Mouse (Mus musculus): ENCODE data around the gene Nrtn. TPM values are rescaled to one million over a fixed set of nuclear protein-coding genes. Genes with fewer than 3 reads are reported as not detected.

Gene Nrtn
- polyA plus RNA-seq, 1 experiment, result 7.8 TPM

- Histone ChIP-seq H3K4me3 (ENCODE audit: control insufficient read depth, low read depth, low read length) (peak overlapping the region; percentile 91), H3K27me3 (ENCODE audit: control insufficient read depth, insufficient read depth, low read length) (no peaks in the 10 kb centered on the region), H3K36me3 (ENCODE audit: control insufficient read depth, insufficient read depth, low read length) (no peaks in the 10 kb centered on the region; the same call in 1 of the 2 replicates), H3K4me1 (ENCODE audit: control insufficient read depth, insufficient read depth, low read length) (peaks cover 14% of the 10 kb centered on the region), H3K27ac (ENCODE audit: control insufficient read depth, insufficient read depth, low read depth, low read length) (peak overlapping the region; percentile 77)
- TF ChIP-seq POLR2A (IDR thresholded peaks at IDR 0.05; ENCODE audit: control insufficient read depth, low read depth, low read length), result peak; percentile 77
- TF ChIP-seq CTCF (IDR thresholded peaks at IDR 0.05; ENCODE audit: control insufficient read depth, insufficient read depth, insufficient replicate concordance, low read depth, low read length), result no peak; the same call in 1 of the 2 replicates
These were observed 40.5 kb downstream of the Nrtn start for GRCm38 (mm10) chr17:56716655-56717362.

- peak overlapping the region; percentile 83 for H3K4me3 ChIP-seq (ENCODE audit: control insufficient read depth, low read depth, low read length)
- no peak for TF ChIP-seq POLR2A (IDR thresholded peaks at IDR 0.05; ENCODE audit: control insufficient read depth, low read depth, low read length)
- TF ChIP-seq CTCF (IDR thresholded peaks at IDR 0.05; ENCODE audit: control insufficient read depth, insufficient read depth, insufficient replicate concordance, low read depth, low read length), result no peak
- peak overlapping the region; percentile 62 for H3K27ac ChIP-seq (ENCODE audit: control insufficient read depth, insufficient read depth, low read depth, low read length)
- no peaks in the 10 kb centered on the region for H3K27me3 ChIP-seq (ENCODE audit: control insufficient read depth, insufficient read depth, low read length)
- peaks cover 14% of the 10 kb centered on the region for H3K4me1 ChIP-seq (ENCODE audit: control insufficient read depth, insufficient read depth, low read length)
- no peaks in the 10 kb centered on the region; the same call in 1 of the 2 replicates for H3K36me3 ChIP-seq (ENCODE audit: control insufficient read depth, insufficient read depth, low read length)
These were observed 41.2 kb downstream of the Nrtn start for GRCm38 (mm10) chr17:56715914-56716654.

GRCm38 (mm10) chr17:56715360-56715759 is 42.0 kb downstream of the Nrtn start:
- no peak overlapping the region for H3K27ac ChIP-seq (ENCODE audit: control insufficient read depth, insufficient read depth, low read depth, low read length)
- TF ChIP-seq POLR2A (IDR thresholded peaks at IDR 0.05; ENCODE audit: control insufficient read depth, low read depth, low read length) (no peak), CTCF (IDR thresholded peaks at IDR 0.05; ENCODE audit: control insufficient read depth, insufficient read depth, insufficient replicate concordance, low read depth, low read length) (no peak)
- H3K4me3 ChIP-seq (ENCODE audit: control insufficient read depth, low read depth, low read length), result no peak overlapping the region
- H3K4me1 ChIP-seq (ENCODE audit: control insufficient read depth, insufficient read depth, low read length), result peaks cover 14% of the 10 kb centered on the region
- no peaks in the 10 kb centered on the region for H3K27me3 ChIP-seq (ENCODE audit: control insufficient read depth, insufficient read depth, low read length)
- H3K36me3 ChIP-seq (ENCODE audit: control insufficient read depth, insufficient read depth, low read length), result no peaks in the 10 kb centered on the region; the same call in 1 of the 2 replicates

GRCm38 (mm10) chr17:56709708-56710107 is 47.6 kb downstream of the Nrtn start:
- Histone ChIP-seq H3K27ac (ENCODE audit: control insufficient read depth, insufficient read depth, low read depth, low read length) (no peak overlapping the region), H3K27me3 (ENCODE audit: control insufficient read depth, insufficient read depth, low read length) (no peaks in the 10 kb centered on the region), H3K4me3 (ENCODE audit: control insufficient read depth, low read depth, low read length) (no peak overlapping the region), H3K36me3 (ENCODE audit: control insufficient read depth, insufficient read depth, low read length) (no peaks in the 10 kb centered on the region; the same call in 1 of the 2 replicates), H3K4me1 (ENCODE audit: control insufficient read depth, insufficient read depth, low read length) (no peaks in the 10 kb centered on the region)
- TF ChIP-seq CTCF (IDR thresholded peaks at IDR 0.05; ENCODE audit: control insufficient read depth, insufficient read depth, insufficient replicate concordance, low read depth, low read length) (no peak), POLR2A (IDR thresholded peaks at IDR 0.05; ENCODE audit: control insufficient read depth, low read depth, low read length) (no peak)

GRCm38 (mm10) chr17:56708692-56709091 is 48.6 kb downstream of the Nrtn start:
- Histone ChIP-seq H3K27ac (ENCODE audit: control insufficient read depth, insufficient read depth, low read depth, low read length) (no peak overlapping the region), H3K4me1 (ENCODE audit: control insufficient read depth, insufficient read depth, low read length) (no peaks in the 10 kb centered on the region)
- TF ChIP-seq CTCF (IDR thresholded peaks at IDR 0.05; ENCODE audit: control insufficient read depth, insufficient read depth, insufficient replicate concordance, low read depth, low read length) (no peak), POLR2A (IDR thresholded peaks at IDR 0.05; ENCODE audit: control insufficient read depth, low read depth, low read length) (no peak)

GRCm38 (mm10) chr17:56706515-56706914 is 50.8 kb downstream of the Nrtn start:
- no peak overlapping the region for H3K4me3 ChIP-seq (ENCODE audit: control insufficient read depth, low read depth, low read length)
- TF ChIP-seq CTCF (IDR thresholded peaks at IDR 0.05; ENCODE audit: control insufficient read depth, insufficient read depth, insufficient replicate concordance, low read depth, low read length) (no peak), POLR2A (IDR thresholded peaks at IDR 0.05; ENCODE audit: control insufficient read depth, low read depth, low read length) (no peak)
- H3K27me3 ChIP-seq (ENCODE audit: control insufficient read depth, insufficient read depth, low read length), result no peaks in the 10 kb centered on the region
- H3K27ac ChIP-seq (ENCODE audit: control insufficient read depth, insufficient read depth, low read depth, low read length), result no peak overlapping the region
- H3K36me3 ChIP-seq (ENCODE audit: control insufficient read depth, insufficient read depth, low read length), result no peaks in the 10 kb centered on the region; the same call in 1 of the 2 replicates
- no peaks in the 10 kb centered on the region for H3K4me1 ChIP-seq (ENCODE audit: control insufficient read depth, insufficient read depth, low read length)

More at GRCm38 (mm10) chr17:56708692-56709091, 48.6 kb downstream of the Nrtn start:
- Histone ChIP-seq H3K36me3 (ENCODE audit: control insufficient read depth, insufficient read depth, low read length) (no peaks in the 10 kb centered on the region; the same call in 1 of the 2 replicates), H3K27me3 (ENCODE audit: control insufficient read depth, insufficient read depth, low read length) (no peaks in the 10 kb centered on the region), H3K4me3 (ENCODE audit: control insufficient read depth, low read depth, low read length) (no peak overlapping the region)

GRCm38 (mm10) chr17:56703038-56703437 is 54.3 kb downstream of the Nrtn start:
- no peak for TF ChIP-seq CTCF (IDR thresholded peaks at IDR 0.05; ENCODE audit: control insufficient read depth, insufficient read depth, insufficient replicate concordance, low read depth, low read length)
- no peaks in the 10 kb centered on the region for H3K27me3 ChIP-seq (ENCODE audit: control insufficient read depth, insufficient read depth, low read length)
- no peak overlapping the region for H3K27ac ChIP-seq (ENCODE audit: control insufficient read depth, insufficient read depth, low read depth, low read length)
- no peaks in the 10 kb centered on the region; the same call in none of the 2 replicates for H3K36me3 ChIP-seq (ENCODE audit: control insufficient read depth, insufficient read depth, low read length)
- no peak overlapping the region for H3K4me3 ChIP-seq (ENCODE audit: control insufficient read depth, low read depth, low read length)
- no peaks in the 10 kb centered on the region for H3K4me1 ChIP-seq (ENCODE audit: control insufficient read depth, insufficient read depth, low read length)

Other genes starting within 250 kb of the Nrtn start
- 1,198 and 1,268 TPM in 2 replicates for gene Znrf4, start 245.1 kb downstream of the Nrtn start, polyA plus RNA-seq (2012; rRNA removed)
- 2.0 and 2.3 TPM in 2 replicates for gene Gm20219, start 203.1 kb downstream of the Nrtn start, polyA plus RNA-seq (2012; rRNA removed)
- 92.2 and 99.2 TPM in 2 replicates for gene Safb2, start 172.9 kb downstream of the Nrtn start, polyA plus RNA-seq (2012; rRNA removed)
- gene Safb, start 172.7 kb downstream of the Nrtn start, polyA plus RNA-seq (2012; rRNA removed), result 104 and 116 TPM in 2 replicates
- 253 and 274 TPM in 2 replicates for gene 2410015M20Rik, start 147.8 kb downstream of the Nrtn start, polyA plus RNA-seq (2012; rRNA removed)
- 1,820 and 2,071 TPM in 2 replicates for gene Rpl36, start 144.1 kb downstream of the Nrtn start, polyA plus RNA-seq (2012; rRNA removed)
- 22.8 and 23.5 TPM in 2 replicates for gene Lonp1, start 130.6 kb downstream of the Nrtn start, polyA plus RNA-seq (2012; rRNA removed)
- gene Catsperd, start 129.4 kb downstream of the Nrtn start, polyA plus RNA-seq (2012; rRNA removed), result 182 and 184 TPM in 2 replicates
- 98.4 and 120 TPM in 2 replicates for gene Ranbp3, start 84.2 kb downstream of the Nrtn start, polyA plus RNA-seq (2012; rRNA removed)
- gene Ndufa11, start 39.8 kb downstream of the Nrtn start, polyA plus RNA-seq (2012; rRNA removed), result 135 and 159 TPM in 2 replicates
- 9.2 and 12.4 TPM in 2 replicates for gene Vmac, start 39.5 kb downstream of the Nrtn start, polyA plus RNA-seq (2012; rRNA removed)
- 29.7 and 31.3 TPM in 2 replicates for gene Dus3l, start 7.2 kb upstream of the Nrtn start, polyA plus RNA-seq (2012; rRNA removed)
- gene Prr22, start 12.7 kb upstream of the Nrtn start, polyA plus RNA-seq (2012; rRNA removed), result 158 and 194 TPM in 2 replicates
- 312 and 332 TPM in 2 replicates for gene Rfx2, start 73.5 kb upstream of the Nrtn start, polyA plus RNA-seq (2012; rRNA removed)
- 166 TPM in 2 replicates for gene Acsbg2, start 116.9 kb upstream of the Nrtn start, polyA plus RNA-seq (2012; rRNA removed)
- gene 1700061G19Rik, start 117.9 kb upstream of the Nrtn start, polyA plus RNA-seq (2012; rRNA removed), result 157 and 164 TPM in 2 replicates
- gene Mllt1, start 177.9 kb upstream of the Nrtn start, polyA plus RNA-seq (2012; rRNA removed), result 60.6 and 73.5 TPM in 2 replicates
- gene Acer1, start 224.6 kb upstream of the Nrtn start, polyA plus RNA-seq (2012; rRNA removed), result not detected in 2 replicates
- 31.1 and 33.7 TPM in 2 replicates for gene Clpp, start 232.8 kb upstream of the Nrtn start, polyA plus RNA-seq (2012; rRNA removed)
- gene Alkbh7, start 239.8 kb upstream of the Nrtn start, polyA plus RNA-seq (2012; rRNA removed), result 30.2 and 35.7 TPM in 2 replicates
- gene Pspn, start 242.5 kb upstream of the Nrtn start, polyA plus RNA-seq (2012; rRNA removed), result not detected in 2 replicates

Data from testis, adult 2 months (tissue).